Mouse (Mus musculus) embryo, embryonic 9.5 days (tissue): ENCODE measurements around the gene Ppp4r3a.
A peak's percentile ranks its signal among the peaks of the same experiment; 100 is the strongest.
"Not testable (repeated sequence)": the region's sequence is repeated elsewhere in the genome, so short reads cannot be mapped to it uniquely, and the experiment has no call there.

ENCODE experiments used
- DNase-seq: peaks from one replicate; pipeline ENCODE4 v3.0.0-alpha.2; 2017; ENCODE audit errors: extremely low spot score

Gene Ppp4r3a

DNA sequence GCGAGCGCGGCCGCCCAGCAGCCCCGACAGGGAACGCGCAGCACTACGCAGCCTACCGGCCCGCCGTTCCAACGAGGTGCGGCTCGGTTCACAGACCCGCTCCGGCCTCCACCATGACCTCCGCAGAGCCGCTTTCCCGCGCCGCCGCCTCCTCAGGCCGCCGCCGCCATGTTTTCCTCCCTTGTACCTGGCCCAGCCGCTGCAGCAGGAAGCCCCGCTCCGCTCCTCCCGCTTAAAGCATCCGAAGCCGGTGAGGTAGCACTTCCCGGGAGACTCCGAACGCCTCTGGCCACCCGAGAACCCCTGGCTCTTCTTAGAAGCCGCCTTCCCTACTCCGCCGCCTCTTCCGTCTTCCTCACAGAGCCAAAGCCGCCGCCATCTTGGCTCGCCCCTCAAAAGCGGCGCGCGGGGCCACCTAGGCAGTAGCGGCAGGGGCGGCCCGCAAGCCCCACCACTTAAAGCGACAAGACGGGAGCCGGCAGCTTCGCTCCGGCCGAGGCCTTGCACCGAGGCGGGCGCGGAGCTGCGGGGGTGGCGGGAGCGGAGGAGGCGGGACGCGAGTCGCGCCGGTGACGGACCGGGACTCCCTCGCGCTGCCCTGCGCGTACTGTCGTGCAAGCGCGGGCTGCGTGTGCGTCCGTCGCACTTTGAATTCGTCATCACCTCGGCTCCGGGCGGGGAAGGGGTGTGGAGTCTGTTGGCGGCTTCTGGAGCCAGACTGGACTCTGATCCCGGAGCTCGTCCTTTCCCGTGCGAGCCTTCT is at the start of gene Ppp4r3a:
TSS of gene Ppp4r3a (minus strand) at position 627 of the 763 bp plus-strand sequence.
- DNase-seq: peak; percentile 99

DNA sequence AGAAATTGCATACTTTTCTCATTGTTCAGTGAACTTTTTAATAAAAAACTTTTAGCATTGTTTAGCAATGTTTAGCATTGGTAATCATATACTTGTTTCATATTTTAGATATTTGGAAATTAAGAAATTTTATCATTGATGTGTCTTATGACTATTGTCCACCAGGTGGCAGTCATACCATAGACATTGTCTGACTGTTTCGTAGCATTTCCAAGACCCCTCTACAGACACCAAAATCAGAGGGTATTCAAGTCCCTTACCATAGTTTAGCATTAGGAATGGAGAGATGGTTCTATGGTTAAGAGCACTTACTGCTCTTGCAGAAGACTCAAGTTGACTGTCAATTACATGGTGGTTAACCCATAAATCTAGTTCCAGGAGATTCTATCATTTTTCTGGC is 39.5 kb upstream of the Ppp4r3a start:
- peak; percentile 35 for DNase-seq

DNA sequence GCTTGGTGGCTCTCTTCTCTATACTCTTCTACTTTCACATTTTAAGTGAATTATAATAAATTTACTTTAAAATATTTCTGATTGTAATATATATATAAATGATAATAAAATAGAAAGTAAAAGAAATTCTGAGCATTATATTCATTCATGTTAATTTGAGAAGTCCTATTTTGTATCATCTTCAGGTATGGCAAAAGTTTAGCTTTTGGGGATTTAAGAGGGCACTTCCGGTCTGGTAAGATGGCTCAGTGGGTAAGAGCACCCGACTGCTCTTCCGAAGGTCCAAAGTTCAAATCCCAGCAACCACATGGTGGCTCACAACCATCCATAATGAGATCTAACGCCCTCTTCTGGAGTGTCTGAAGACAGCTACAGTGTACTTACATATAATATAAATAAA is 38.6 kb upstream of the Ppp4r3a start:
- not testable (repeated sequence) for DNase-seq

DNA sequence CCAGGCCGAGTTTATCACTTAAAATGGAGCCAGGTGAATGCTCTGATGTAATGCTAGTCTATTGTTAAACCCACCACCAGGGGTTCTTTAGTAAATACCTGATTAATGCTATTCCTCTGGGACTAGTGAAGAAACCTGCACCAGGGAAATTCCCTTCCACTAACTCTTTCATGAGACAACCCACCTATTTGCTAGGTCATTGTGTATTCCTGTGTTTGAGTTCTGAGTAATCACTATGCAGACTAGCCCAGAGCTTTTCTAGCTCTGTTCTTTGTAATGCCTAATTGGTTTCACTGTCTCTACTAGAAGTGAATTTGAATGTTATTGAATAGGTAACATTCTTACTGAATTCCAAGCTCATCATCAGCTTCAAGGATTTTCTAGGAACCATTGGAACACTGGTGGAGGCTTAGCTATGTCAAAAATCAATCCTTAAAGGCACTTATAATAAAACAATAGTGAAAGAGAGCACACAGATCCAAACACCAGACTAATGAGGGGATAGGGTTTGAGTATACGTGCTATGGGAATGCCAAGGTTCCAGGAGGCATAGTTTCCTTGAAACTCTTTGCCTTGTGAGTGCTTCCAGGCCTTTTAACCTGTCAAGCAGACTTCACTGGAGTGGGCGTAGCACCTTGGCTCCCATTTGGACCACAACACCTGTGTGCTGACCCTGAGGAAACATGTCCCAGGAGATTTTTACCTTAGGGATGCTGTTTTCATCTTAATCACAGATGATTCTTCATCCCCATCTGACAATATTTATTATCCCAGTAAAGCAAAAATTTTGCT is 26.5 kb upstream of the Ppp4r3a start:
- DNase-seq: not testable (repeated sequence)

DNA sequence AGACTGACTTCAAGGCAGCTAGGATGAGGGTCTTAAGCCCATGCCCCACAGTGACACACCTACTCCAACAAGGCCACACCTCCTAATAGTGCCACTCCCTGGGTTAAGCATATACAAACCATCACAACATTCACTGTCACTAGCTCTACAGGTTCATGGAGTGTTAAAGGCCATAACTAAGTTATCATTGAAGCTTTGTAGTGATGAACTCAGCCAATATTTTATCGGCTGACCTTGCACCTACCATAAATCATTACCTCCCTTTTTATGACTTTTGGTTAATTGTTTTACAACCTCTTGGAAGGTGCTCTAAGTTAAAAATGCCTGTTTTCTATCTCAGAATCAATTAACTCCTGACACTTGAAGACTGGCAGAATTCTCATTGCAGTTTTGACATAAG is 24.2 kb upstream of the Ppp4r3a start:
- DNase-seq: no peak

DNA sequence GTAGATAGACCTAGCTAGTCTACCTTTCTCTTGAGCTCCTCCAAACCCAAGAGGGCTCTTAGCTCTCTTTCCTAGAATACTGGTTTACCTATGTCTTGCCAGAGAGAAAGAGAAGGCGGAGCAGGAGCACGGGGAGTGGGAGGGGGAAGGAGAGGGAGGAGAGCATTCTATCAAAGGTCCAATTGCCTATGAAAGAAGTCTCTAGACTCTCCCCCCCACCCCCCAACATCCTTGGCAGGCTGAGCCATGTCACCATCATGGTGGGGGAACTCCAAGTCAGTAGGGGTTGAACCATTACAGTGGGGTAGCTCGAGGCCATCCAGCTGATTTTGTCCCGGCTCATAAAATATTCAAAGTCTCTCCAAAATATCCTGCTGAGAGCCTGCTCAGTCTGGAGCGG is 22.1 kb upstream of the Ppp4r3a start:
- DNase-seq: no peak

DNA sequence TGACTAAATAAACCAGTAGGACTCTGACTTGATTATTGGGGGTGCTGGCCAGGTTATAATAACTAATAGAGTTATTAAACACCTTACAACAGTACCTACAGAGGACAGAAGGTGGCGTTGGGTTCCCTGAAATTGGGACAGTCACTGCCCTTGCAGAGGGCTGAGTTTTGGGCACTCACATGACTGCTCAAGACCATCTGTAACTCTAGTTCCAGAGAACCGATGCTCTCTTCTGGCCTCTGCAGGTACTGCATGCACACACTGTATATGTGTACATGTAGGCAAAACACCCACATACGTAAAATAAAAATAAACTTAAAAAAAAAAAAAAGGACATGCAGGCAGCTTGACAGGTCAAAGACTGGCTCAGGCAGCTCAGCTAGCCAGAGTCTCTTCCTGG is 19.1 kb upstream of the Ppp4r3a start:
- DNase-seq: no peak

DNA sequence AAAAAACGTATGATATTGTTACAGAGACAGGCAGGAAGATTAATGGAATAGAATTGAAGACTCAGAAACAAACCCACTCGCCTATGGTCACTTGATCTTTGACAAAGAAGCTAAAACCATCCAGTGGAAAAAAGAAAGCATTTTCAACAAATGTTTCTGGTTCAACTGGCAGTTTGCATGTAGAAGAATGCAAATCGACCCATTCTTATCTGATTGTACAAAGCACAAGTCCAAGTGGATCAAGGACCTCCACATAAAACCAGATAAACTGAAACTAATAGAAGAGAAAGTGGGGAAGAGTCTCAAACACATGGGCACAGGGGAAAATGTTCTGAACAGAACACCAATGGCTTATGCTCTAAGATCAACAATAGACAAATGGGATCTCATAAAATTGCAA is 10.2 kb upstream of the Ppp4r3a start:
- not testable (repeated sequence) for DNase-seq

DNA sequence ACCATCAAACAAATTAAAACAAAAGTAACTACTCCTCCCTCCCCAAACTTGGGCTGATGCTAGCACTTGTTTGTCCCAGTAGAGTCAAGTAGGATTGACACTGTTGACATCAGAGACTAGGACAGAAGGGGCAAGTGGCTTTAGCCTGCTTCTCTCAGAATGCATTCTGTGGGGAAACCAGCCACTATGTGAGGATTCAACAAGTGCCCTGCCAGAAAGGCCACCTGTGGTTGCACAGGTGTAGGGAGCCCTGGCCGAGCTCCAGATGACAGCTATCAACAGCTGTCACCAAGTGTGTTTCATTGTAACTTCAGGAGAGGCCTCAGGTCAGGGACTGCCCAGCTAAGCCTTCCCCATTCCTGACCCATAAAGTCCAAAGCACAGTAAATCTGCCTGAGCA is 6.5 kb upstream of the Ppp4r3a start:
- DNase-seq: no peak

DNA sequence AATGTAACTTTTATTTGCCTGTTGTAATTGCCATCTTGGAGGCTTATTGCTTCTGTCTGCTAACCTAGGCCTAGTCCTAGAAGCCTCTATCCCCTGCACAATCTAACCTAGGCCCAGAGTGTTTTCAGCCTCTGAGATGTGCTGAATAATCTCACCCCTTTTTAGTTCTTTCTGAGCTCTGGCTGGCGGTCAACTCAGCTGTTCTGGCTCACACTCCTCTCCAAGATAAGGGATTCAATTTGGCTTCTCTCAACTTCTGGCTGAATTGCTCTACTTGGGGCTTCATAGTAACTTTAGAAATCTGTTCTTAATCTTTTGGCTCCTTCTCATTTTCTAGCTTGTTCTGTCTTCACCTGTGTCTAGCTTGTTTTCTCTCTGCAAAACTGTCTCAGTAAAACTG is 3.9 kb upstream of the Ppp4r3a start:
- DNase-seq: no peak

DNA sequence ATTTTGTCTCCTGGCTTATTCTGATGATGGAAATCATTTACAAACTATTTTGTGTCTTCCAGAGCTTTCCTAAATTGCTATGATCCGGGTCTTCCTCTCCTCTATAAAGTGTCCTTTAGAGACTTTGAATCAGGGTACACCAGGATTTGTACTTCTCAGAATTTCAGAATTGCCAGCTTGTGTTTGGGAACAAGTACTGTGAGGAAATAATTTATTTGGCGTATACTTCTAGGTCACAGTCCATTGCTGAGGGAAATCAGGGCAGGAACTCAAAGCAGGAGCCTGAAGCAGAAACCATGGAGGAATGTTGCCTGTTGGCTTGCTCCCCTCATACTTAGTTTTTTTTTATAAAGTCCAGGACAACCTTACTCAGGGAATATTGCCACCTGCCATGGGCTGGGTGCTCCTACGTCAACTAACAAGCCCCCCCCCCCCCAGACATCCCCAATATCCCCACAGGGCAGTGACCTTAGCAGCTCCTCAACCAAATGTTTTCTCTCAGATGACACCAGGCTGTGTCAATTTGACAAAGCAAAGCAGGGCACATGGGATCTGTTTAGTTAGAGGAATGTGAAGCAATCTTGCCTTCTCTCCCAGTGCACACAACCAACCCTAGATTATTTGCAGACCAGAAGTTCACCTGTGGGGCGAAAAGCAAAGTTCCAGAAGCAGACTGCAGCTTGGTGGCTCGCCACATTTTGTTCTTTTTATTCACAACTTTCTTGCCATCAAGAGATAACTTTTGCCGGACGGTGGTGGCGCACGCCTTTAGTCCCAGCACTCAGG is 1.6 kb upstream of the Ppp4r3a start:
- no peak for DNase-seq

DNA sequence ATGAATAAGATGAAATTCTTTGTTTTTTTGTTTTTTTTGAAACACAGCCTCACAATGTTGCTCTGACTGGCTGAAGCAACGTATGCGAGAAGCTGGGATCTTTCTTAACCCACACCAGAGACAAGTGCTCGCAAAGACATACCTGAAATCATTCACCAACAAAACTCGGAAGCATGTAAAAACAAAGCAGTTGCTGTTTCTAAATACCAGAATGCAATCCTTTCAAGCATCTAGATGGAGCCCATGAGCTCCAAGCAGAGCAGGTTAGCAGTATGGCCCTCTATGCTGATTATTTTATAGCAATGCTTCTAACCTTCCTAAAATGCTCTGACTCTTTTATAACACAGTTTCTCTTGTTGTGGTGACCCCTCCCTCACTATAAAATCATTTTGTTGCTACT is 735 bp upstream of the Ppp4r3a start:
- DNase-seq: peak; percentile 12

DNA sequence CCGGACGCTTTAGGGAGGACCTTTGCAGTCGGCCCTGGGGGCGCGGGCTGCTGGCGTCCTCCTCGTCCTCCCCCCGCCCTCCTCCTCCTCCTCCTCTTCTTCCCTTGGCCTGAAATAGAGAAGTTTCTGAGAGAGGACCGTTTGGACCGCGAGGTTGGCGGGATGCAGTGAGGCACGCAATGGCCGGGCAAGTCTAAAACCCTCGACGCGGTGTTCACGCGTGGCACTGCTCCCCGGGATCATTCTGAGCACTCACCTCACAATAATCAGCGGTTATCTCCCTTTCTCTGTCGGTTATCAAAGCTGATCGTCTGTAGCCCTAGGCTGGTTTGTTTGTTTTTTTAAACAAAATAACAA is 315 bp upstream of the Ppp4r3a start:
- DNase-seq: no peak

DNA sequence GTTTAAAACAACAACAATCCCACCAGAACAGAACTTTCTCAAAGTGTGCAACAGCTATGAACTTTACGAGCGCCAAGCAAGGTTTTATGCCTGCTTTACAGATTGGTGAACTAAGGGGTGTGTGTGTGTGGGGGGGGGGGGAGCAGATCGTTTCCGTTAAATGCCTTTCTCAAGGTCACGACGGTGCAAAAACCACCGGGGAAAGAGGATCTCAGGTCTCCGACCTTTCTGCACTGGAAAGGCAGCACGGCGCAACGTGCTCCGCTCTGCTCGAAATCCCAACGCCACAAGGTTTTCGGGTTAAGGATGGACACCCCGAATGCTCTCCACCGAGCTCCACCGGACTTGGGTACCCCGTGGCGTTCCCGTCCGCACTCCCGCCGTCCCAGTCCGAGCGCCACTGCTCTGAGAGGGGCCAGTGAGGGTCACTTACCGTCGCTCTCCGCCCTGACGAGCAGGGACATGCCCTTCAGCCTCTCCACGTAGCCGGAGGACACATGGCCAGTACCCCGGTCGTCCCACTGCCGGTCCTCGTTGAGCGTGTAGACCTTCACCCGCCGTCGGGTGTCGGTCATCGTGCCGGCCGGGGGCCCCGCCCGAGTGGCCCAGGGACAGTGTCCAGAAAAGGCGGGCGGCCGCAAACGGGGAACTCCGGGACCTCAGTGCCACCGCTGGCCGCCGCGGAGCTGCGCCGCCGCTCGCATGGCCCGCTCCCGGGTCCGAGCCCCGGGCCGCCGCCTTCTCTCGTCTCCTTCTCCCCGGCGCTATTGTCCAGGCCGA is 1.0 kb downstream of the Ppp4r3a start:
- no peak for DNase-seq

DNA sequence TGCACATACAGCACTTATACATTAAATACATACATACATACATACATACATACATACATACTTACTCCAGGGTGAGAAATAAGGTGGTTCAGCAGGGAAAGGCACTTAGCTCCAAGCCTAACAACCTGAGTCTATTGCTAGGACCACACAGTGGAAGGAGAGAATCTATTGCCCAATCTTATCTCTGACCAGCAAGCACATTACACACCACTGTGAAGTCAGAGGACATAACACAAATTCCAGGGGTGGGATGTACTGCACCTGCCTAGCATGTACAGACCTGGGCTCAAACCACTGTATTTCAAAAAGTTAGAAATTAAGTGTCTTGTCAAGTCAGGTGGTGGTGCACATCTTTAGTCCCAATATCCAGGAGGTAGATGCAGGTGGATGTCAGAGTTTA is 5.5 kb downstream of the Ppp4r3a start:
- no peak for DNase-seq

DNA sequence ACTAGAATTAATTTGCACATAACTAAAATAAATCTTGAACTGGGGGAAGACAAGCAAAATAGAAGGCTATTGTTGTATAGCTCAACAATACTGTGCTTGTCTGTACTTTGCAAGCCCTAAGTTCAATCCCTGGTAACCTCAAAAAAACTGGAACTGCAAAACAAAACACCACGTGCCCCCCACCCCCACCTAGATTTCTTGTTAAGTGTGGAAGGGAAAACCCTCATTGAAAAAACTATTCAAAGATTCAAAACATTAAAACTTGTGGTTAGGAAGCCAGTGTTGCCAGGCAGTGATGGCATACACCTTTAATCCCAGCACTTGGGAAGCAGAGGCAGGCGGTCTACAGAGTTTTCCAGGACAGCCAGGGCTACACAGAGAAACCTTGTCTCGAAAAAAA is 8.1 kb downstream of the Ppp4r3a start:
- no peak for DNase-seq

DNA sequence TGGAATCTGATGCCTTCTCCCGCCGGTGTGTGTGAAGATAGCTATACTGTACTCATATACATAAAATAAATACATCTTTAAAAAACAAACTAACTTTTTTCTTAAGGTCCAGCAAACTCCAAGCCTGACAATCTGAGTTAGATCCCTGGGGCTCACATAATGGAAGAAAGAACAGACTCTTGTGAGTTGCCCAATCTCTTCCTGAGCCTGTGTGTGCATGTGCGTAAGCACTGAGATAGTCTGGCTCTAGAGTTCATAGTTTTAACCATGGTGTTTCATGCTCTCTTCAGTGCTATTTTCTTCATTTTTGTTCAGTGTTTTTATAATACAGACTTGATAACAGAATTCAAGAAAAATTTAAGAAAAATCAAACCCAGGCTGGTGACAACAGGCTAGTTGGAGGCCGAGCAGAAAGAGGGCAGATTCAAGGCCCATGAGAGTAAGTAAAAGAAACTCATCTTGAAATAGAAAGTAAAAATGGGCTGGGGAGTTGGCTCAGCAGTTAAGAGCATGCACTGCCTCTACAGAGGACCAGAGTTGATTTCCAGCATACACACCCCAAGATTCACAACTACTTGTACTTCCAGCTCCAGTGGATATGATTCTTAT is 8.6 kb downstream of the Ppp4r3a start:
- no peak for DNase-seq

DNA sequence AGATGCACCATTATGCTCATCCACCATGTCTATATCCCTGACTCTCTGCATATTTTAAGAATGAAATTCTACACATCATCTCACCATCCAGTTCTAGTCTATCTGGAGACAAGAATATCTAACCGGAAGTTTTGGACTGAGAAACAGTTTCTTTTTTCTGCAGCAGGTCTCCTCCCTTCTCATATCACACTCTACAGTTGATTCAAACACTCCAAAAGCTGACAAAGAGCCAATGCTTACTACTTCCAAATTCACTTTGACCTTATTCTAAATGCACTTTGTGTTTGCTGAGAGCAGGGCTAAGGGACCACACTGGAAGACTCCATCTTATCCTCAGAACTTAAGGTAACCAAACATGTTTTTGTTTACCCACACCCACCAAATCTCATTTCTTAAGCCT is 13.7 kb downstream of the Ppp4r3a start:
- no peak for DNase-seq

DNA sequence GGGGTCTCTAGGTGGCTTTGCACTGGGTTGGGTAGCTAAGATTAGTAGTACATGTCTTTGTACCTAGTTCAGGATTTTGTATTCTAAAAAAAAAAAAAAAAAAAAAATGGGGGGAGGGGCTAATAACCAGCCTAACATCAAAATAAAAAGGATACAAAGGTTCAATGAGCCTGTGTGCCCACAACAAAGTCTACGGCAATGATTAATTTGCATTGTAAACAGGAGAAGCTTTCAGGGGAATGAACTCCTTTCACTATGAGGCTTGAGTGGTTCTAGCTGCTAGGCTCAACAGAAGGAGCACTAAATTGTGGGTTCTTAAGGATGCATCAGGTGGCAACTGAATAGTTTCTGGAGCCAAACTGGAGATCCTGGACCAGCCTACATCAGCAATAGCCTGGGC is 17.2 kb downstream of the Ppp4r3a start:
- no peak for DNase-seq

DNA sequence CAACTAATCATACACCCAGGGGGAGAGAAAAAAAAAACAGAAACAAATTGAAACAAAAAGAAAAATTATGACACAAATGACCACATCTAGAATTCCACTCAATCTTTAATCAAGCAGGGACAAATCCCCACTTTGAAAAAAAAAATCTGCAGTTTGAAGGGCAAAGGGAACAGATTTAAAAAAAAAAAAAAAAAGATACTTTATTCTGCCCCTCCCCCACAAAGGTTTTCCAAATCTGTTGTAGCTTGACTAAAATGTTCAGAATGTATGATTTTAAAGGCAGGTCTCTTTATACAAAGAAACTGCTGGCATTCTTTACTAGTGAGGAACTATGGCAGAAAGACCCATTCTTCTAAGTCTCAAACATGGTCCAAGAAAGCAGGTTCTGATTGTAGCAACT is 43.5 kb downstream of the Ppp4r3a start:
- DNase-seq: no peak

DNA sequence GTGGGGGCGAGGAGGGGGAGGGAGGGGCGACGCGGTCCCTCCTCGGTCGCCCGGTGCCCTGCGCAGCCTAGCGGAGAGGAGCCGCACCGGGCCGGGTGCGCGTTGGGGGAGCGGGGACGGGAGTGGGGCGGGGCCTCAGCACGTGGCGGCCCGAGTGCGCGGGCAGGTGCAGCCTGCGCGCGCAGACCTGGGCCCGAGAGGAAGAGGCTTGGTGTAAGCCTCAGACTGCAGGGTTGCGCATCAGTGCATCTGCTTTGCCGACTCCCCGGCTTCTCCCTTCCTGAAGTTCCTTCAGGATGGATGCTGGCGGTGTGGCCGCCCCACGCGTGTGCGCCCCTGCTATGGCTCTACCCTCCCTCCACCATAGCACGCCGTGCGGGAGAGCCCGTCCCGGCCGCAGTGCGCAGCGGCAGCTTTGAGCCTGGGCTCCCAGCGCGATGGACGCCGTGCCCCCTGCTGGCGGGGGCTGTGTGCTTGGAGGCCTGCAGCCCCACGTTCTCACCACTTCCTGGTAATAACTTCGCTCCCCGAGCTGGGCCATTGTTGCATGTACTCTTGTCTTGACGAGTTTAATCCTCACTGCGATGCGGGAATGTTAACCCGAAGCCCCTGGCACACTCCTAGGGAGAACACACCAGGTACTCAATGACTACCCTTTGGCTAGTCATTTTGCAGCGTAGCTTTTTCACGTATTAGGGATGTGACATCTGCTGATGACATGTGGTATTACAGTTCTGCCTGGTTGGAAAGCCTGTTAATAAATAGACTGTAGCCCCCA is 54.4 kb downstream of the Ppp4r3a start, which contains the start of gene Ccdc88c:
TSS of gene Ccdc88c (minus strand) at position 103 of the 778 bp plus-strand sequence.
- DNase-seq: peak; percentile 91
